Mouse (Mus musculus): Measurements from ENCODE around the gene Sectm1a. TPM values are rescaled to one million over a fixed set of nuclear protein-coding genes. Genes with fewer than 3 reads are reported as not detected.
"Not testable (repeated sequence)": the region's sequence is repeated elsewhere in the genome, so short reads cannot be mapped to it uniquely, and the experiment has no call there.

Sectm1a gene
- polyA plus RNA-seq, 1 experiment from 2014 or later: 0.99 TPM

DNA sequence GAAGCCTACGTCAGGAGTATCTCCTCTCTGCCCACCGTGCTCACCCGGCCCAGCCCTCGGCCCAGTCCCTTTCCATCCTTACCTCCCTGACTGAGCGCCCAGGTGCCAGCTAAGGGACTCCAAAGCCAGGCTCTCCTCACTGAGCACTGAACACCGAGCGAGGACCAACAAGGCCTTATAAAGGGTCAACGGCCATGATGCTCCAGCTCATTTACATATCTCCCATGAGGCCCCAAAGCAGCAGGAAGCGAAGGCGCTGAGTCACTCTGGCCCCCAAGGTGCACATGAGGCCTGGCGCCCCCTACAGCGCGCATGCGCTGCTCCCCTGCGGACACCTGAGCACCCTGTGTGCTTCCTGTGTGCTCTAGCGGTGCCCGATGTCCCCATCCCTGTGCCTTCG, 37.1 kb upstream of the Sectm1a start:
- Histone ChIP-seq H3K9ac (ENCODE audit: low read length) (no peak overlapping the region), H3K4me3 (replicated peaks; ENCODE audit: low read length) (no peak overlapping the region), H3K9me3 (replicated peaks; ENCODE audit: control insufficient read depth, low read length) (no peaks in the 10 kb centered on the region), H3K4me1 (ENCODE audit: control insufficient read depth, insufficient read depth, low read length) (no peaks in the 10 kb centered on the region), H3K36me3 (ENCODE audit: control insufficient read depth, insufficient read depth, low read length) (no peaks in the 10 kb centered on the region), H3K27ac (ENCODE audit: low read length) (no peak overlapping the region), H3K4me2 (ENCODE audit: low read depth, low read length) (no peak overlapping the region), H3K27me3 (ENCODE audit: control insufficient read depth, insufficient read depth, low read length) (no peaks in the 10 kb centered on the region)
- no peak for ATAC-seq (ENCODE audit: insufficient read depth, low FRiP score)
- WGBS: 94% methylated on average over 18 of the region's 18 CpGs

GRCm38 (mm10) chr11:121112091-121112775, 31.2 kb upstream of the Sectm1a start:
- peaks cover 4% of the 10 kb centered on the region; the same call in 1 of the 2 replicates for H3K4me1 ChIP-seq (ENCODE audit: control insufficient read depth, insufficient read depth, low read length)
- no peak for ATAC-seq (ENCODE audit: insufficient read depth, low FRiP score)
- 74% methylated on average over 5 of the region's 5 CpGs for WGBS

GRCm38 (mm10) chr11:121111601-121112000, 30.6 kb upstream of the Sectm1a start:
- Histone ChIP-seq H3K36me3 (ENCODE audit: control insufficient read depth, insufficient read depth, low read length) (no peaks in the 10 kb centered on the region), H3K9me3 (replicated peaks; ENCODE audit: control insufficient read depth, low read length) (no peaks in the 10 kb centered on the region), H3K27me3 (ENCODE audit: control insufficient read depth, insufficient read depth, low read length) (no peaks in the 10 kb centered on the region), H3K4me1 (ENCODE audit: control insufficient read depth, insufficient read depth, low read length) (peaks cover 4% of the 10 kb centered on the region; the same call in 1 of the 2 replicates), H3K27ac (ENCODE audit: low read length) (no peak overlapping the region), H3K9ac (ENCODE audit: low read length) (no peak overlapping the region), H3K4me3 (replicated peaks; ENCODE audit: low read length) (no peak overlapping the region), H3K4me2 (ENCODE audit: low read depth, low read length) (no peak overlapping the region)
- no peak for ATAC-seq (ENCODE audit: insufficient read depth, low FRiP score)
- 72% methylated on average over 1 of the region's 1 CpGs for WGBS

More at GRCm38 (mm10) chr11:121112091-121112775, 31.2 kb upstream of the Sectm1a start:
- Histone ChIP-seq H3K36me3 (ENCODE audit: control insufficient read depth, insufficient read depth, low read length) (no peaks in the 10 kb centered on the region), H3K9ac (ENCODE audit: low read length) (no peak overlapping the region), H3K27ac (ENCODE audit: low read length) (no peak overlapping the region), H3K9me3 (replicated peaks; ENCODE audit: control insufficient read depth, low read length) (no peaks in the 10 kb centered on the region), H3K4me2 (ENCODE audit: low read depth, low read length) (no peak overlapping the region), H3K4me3 (replicated peaks; ENCODE audit: low read length) (no peak overlapping the region), H3K27me3 (ENCODE audit: control insufficient read depth, insufficient read depth, low read length) (no peaks in the 10 kb centered on the region)

DNA sequence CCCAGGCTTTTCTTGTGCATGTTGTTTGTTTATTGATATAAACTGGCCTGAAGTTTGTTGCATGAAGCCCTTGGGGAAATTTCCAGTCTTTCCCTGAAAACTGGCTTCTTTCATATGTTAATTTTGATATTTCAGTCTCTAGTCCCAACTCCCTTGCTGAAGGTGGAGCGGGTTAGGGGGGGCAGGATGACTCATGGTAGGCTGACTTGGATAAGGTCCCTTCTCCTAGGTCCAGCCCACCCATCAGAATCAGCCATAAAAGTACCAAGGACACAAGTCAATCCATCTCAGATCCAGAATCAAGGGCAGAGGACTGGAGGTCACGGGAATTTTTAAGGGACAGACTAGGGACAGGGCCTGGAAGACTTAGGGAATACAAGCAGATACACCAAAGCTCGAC, 30.0 kb upstream of the Sectm1a start:
- H3K4me3 ChIP-seq (replicated peaks; ENCODE audit: low read length): no peak overlapping the region

GRCm38 (mm10) chr11:121109986-121110385, 29.0 kb upstream of the Sectm1a start:
- Histone ChIP-seq H3K4me1 (ENCODE audit: control insufficient read depth, insufficient read depth, low read length) (peaks cover 4% of the 10 kb centered on the region; the same call in 1 of the 2 replicates), H3K36me3 (ENCODE audit: control insufficient read depth, insufficient read depth, low read length) (no peaks in the 10 kb centered on the region), H3K4me2 (ENCODE audit: low read depth, low read length) (no peak overlapping the region), H3K27me3 (ENCODE audit: control insufficient read depth, insufficient read depth, low read length) (no peaks in the 10 kb centered on the region), H3K9me3 (replicated peaks; ENCODE audit: control insufficient read depth, low read length) (no peaks in the 10 kb centered on the region), H3K4me3 (replicated peaks; ENCODE audit: low read length) (no peak overlapping the region), H3K9ac (ENCODE audit: low read length) (no peak overlapping the region), H3K27ac (ENCODE audit: low read length) (no peak overlapping the region)
- WGBS: 8% methylated on average over 2 of the region's 2 CpGs
- peak; percentile 86 for ATAC-seq (ENCODE audit: insufficient read depth, low FRiP score)

More for the DNA sequence above, 30.0 kb upstream of the Sectm1a start:
- ATAC-seq (ENCODE audit: insufficient read depth, low FRiP score): no peak
- peaks cover 4% of the 10 kb centered on the region; the same call in 1 of the 2 replicates for H3K4me1 ChIP-seq (ENCODE audit: control insufficient read depth, insufficient read depth, low read length)
- H3K9me3 ChIP-seq (replicated peaks; ENCODE audit: control insufficient read depth, low read length): no peaks in the 10 kb centered on the region
- no peaks in the 10 kb centered on the region for H3K36me3 ChIP-seq (ENCODE audit: control insufficient read depth, insufficient read depth, low read length)
- no peaks in the 10 kb centered on the region for H3K27me3 ChIP-seq (ENCODE audit: control insufficient read depth, insufficient read depth, low read length)
- 85% methylated on average over 3 of the region's 3 CpGs for WGBS
- H3K27ac ChIP-seq (ENCODE audit: low read length): no peak overlapping the region
- H3K9ac ChIP-seq (ENCODE audit: low read length): no peak overlapping the region
- H3K4me2 ChIP-seq (ENCODE audit: low read depth, low read length): no peak overlapping the region

GRCm38 (mm10) chr11:121108061-121108460, 27.0 kb upstream of the Sectm1a start:
- Histone ChIP-seq H3K9me3 (replicated peaks; ENCODE audit: control insufficient read depth, low read length) (no peaks in the 10 kb centered on the region), H3K36me3 (ENCODE audit: control insufficient read depth, insufficient read depth, low read length) (no peaks in the 10 kb centered on the region), H3K27me3 (ENCODE audit: control insufficient read depth, insufficient read depth, low read length) (no peaks in the 10 kb centered on the region), H3K27ac (ENCODE audit: low read length) (no peak overlapping the region), H3K9ac (ENCODE audit: low read length) (no peak overlapping the region), H3K4me3 (replicated peaks; ENCODE audit: low read length) (no peak overlapping the region), H3K4me2 (ENCODE audit: low read depth, low read length) (no peak overlapping the region), H3K4me1 (ENCODE audit: control insufficient read depth, insufficient read depth, low read length) (peaks cover 4% of the 10 kb centered on the region; the same call in 1 of the 2 replicates)
- 0 out of 2 replicates have a peak, but pooled peaks have one; percentile 45 for ATAC-seq (ENCODE audit: insufficient read depth, low FRiP score)
- WGBS: 48% methylated on average over 9 of the region's 9 CpGs

GRCm38 (mm10) chr11:121107242-121107641, 26.2 kb upstream of the Sectm1a start:
- H3K36me3 ChIP-seq (ENCODE audit: control insufficient read depth, insufficient read depth, low read length); H3K27ac ChIP-seq (ENCODE audit: low read length); H3K4me2 ChIP-seq (ENCODE audit: low read depth, low read length); H3K9me3 ChIP-seq (replicated peaks; ENCODE audit: control insufficient read depth, low read length); H3K4me3 ChIP-seq (replicated peaks; ENCODE audit: low read length); H3K4me1 ChIP-seq (ENCODE audit: control insufficient read depth, insufficient read depth, low read length); H3K27me3 ChIP-seq (ENCODE audit: control insufficient read depth, insufficient read depth, low read length); ATAC-seq (ENCODE audit: insufficient read depth, low FRiP score); H3K9ac ChIP-seq (ENCODE audit: low read length): not testable (repeated sequence)
- 71% methylated on average over 1 of the region's 1 CpGs for WGBS

- WGBS: 73% methylated on average over 4 of the region's 4 CpGs
- no peak overlapping the region for H3K9ac ChIP-seq (ENCODE audit: low read length)
- no peaks in the 10 kb centered on the region for H3K4me1 ChIP-seq (ENCODE audit: control insufficient read depth, insufficient read depth, low read length)
- H3K4me3 ChIP-seq (replicated peaks; ENCODE audit: low read length): no peak overlapping the region
- no peaks in the 10 kb centered on the region for H3K36me3 ChIP-seq (ENCODE audit: control insufficient read depth, insufficient read depth, low read length)
- H3K27me3 ChIP-seq (ENCODE audit: control insufficient read depth, insufficient read depth, low read length): no peaks in the 10 kb centered on the region
- no peaks in the 10 kb centered on the region for H3K9me3 ChIP-seq (replicated peaks; ENCODE audit: control insufficient read depth, low read length)
- ATAC-seq (ENCODE audit: insufficient read depth, low FRiP score): no peak
- no peak overlapping the region for H3K27ac ChIP-seq (ENCODE audit: low read length)
- no peak overlapping the region for H3K4me2 ChIP-seq (ENCODE audit: low read depth, low read length)
Observed at GRCm38 (mm10) chr11:121101124-121101805, 20.2 kb upstream of the Sectm1a start.

GRCm38 (mm10) chr11:121100692-121101091, 19.7 kb upstream of the Sectm1a start:
- Histone ChIP-seq H3K9ac (ENCODE audit: low read length) (no peak overlapping the region), H3K36me3 (ENCODE audit: control insufficient read depth, insufficient read depth, low read length) (no peaks in the 10 kb centered on the region), H3K27me3 (ENCODE audit: control insufficient read depth, insufficient read depth, low read length) (no peaks in the 10 kb centered on the region), H3K4me2 (ENCODE audit: low read depth, low read length) (no peak overlapping the region), H3K4me1 (ENCODE audit: control insufficient read depth, insufficient read depth, low read length) (no peaks in the 10 kb centered on the region), H3K9me3 (replicated peaks; ENCODE audit: control insufficient read depth, low read length) (no peaks in the 10 kb centered on the region), H3K4me3 (replicated peaks; ENCODE audit: low read length) (no peak overlapping the region), H3K27ac (ENCODE audit: low read length) (no peak overlapping the region)
- ATAC-seq (ENCODE audit: insufficient read depth, low FRiP score): no peak
- WGBS: 56% methylated on average over 7 of the region's 7 CpGs
